ENCODE assay signal across 8 mouse cellular contexts in the genomic region with DNA sequence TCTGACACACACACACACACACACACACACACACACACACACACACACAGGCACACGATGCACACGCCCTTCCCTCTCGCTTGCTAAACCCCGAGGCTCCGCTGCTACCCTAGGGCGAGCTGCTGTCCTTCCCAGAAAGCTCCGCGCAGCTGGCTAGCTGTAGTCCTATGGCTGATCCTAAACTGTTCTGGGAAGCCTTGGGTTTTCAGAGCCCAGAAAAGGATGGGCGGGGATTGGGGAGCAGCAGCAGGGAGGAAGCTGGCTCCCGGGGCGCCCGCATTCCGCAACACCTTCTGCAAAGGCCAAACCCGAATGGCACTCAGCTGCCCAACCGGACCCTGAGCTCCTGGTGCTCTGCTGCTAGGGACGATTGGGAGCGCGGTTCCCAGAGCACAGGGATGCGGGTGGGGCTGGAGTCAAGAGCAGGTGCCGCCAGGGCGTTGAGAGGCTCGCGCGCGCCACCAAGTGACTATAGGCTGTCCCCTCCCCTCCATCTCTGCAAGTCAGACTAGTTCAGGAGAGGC. TPM values are rescaled to one million over a fixed set of nuclear protein-coding genes. Genes with fewer than 3 reads are reported as not detected.
DNase-seq lines count a peak whose midpoint lies in the region; ATAC-seq lines count a peak whose summit lies in the region.

A gene (minus strand): TSS at position 414 of the 524 bp plus-strand sequence.

- H3K4me2 ChIP-seq in embryonic facial prominence, embryonic 11.5 days (ENCODE audit: low read depth, low read length) = peak within 1 kb of the TSS; percentile 97

- peak; percentile 96 for ATAC-seq in embryonic facial prominence, embryonic 11.5 days (replicated peaks; ENCODE audit: insufficient number of reproducible peaks, low FRiP score, low TSS enrichment, low read depth)
- ATAC-seq in monocyte, adult 5-6 weeks (replicated peaks; ENCODE audit: insufficient number of reproducible peaks, low FRiP score, low TSS enrichment, poor library complexity, severe bottlenecking) = no peak

- WGBS in embryonic facial prominence, embryonic 11.5 days = under 1% methylated on average over 25 of the region's 25 CpGs

- H3K4me1 ChIP-seq in embryonic facial prominence, embryonic 11.5 days (ENCODE audit: control insufficient read depth, insufficient read depth, low read length) = no peaks in the 10 kb centered on the region
- H3K4me1 ChIP-seq in megakaryocyte, embryonic 14.5 days = peaks cover 13% of the 10 kb centered on the region

- intact Hi-C loops in left cerebral cortex, postnatal 14 days (cut with DNase I) = loop anchor here (1.0 to 5.0 kb wide), 3 partner anchors 219 to 1362 kb away; no protein-coding TSS in a partner anchor

- H3K4me3 ChIP-seq in embryonic facial prominence, embryonic 11.5 days (ENCODE audit: low read depth, low read length) = peak within 1 kb of the TSS; percentile 56
- H3K4me3 ChIP-seq in megakaryocyte, embryonic 14.5 days (replicated peaks) = peak within 1 kb of the TSS; percentile 79

- peak; percentile 55 to 56 for DNase-seq in adrenal gland, postnatal 4 days (ENCODE audit: low spot score in 2 of 2)
- DNase-seq in embryonic facial prominence, embryonic 11.5 days (ENCODE audit: low spot score) = peak; percentile 89
- peak; percentile 72 to 81 for DNase-seq in heart, adult 18-20 months
- peak; percentile 61 for DNase-seq in kidney, adult 11 months
- peak; percentile 95 to 96 for DNase-seq in left cerebral cortex, postnatal 14 days (ENCODE audit: low spot score in 2 of 2)
- DNase-seq in right cerebral cortex, postnatal 36 days (ENCODE audit: low spot score in 2 of 2) = peak; percentile 92 to 93

- H3K27me3 ChIP-seq in embryonic facial prominence, embryonic 11.5 days (ENCODE audit: control insufficient read depth, insufficient read depth, low read length) = peaks cover 4% of the 10 kb centered on the region; the same call in 1 of the 2 replicates
- peaks cover 32% of the 10 kb centered on the region for H3K27me3 ChIP-seq in megakaryocyte, embryonic 14.5 days (replicated peaks)

- H3K9ac ChIP-seq in embryonic facial prominence, embryonic 11.5 days (replicated peaks; ENCODE audit: low read length) = peak within 1 kb of the TSS; percentile 59

- no peaks in the 10 kb centered on the region for H3K36me3 ChIP-seq in embryonic facial prominence, embryonic 11.5 days (replicated peaks; ENCODE audit: control insufficient read depth, insufficient read depth, low read depth, low read length)
- no peaks in the 10 kb centered on the region for H3K36me3 ChIP-seq in megakaryocyte, embryonic 14.5 days (replicated peaks; ENCODE audit: low read length)

- H3K9me3 ChIP-seq in embryonic facial prominence, embryonic 11.5 days (replicated peaks; ENCODE audit: control insufficient read depth, low read length) = no peaks in the 10 kb centered on the region
- H3K9me3 ChIP-seq in megakaryocyte, embryonic 14.5 days = peaks cover 3% of the 10 kb centered on the region; the same call in 1 of the 2 replicates

- H3K27ac ChIP-seq in embryonic facial prominence, embryonic 11.5 days (replicated peaks; ENCODE audit: low read depth, low read length) = no peak within 1 kb of the TSS

RNA-seq across cellular contexts. Expression of the gene that starts here (rescaled TPM):
- total RNA-seq in adrenal gland, postnatal 4 days (2021) = 1 to 10 TPM; 4.0 to 4.9 TPM
- 2.7 TPM in 2 replicates for polyA plus RNA-seq in embryonic facial prominence, embryonic 11.5 days (2014; fragmentation: Nextera tagmentation; extraction: Ambion mirVana)
- total RNA-seq in heart, adult 18-20 months (2021) = 10 to 100 TPM; 11.0 to 11.3 TPM
- total RNA-seq in left cerebral cortex, postnatal 14 days (2021) = 100 to 1,000 TPM; 103 to 105 TPM
- polyA plus RNA-seq in megakaryocyte, embryonic 14.5 days (2012; ENCODE audit: insufficient read depth, low replicate concordance) = 0.03 TPM in 1 of 2 replicates, not detected in the other
- not detected in 3 replicates for total RNA-seq in monocyte, adult 5-6 weeks (2017)

Comparison
In these comparisons a context has a peak if more than half of its experiments do, and no peak if none do; other contexts are left out.
1. RNA of the gene that starts here (total RNA-seq): 103 to 105 TPM in left cerebral cortex, postnatal 14 days; 11.0 to 11.3 TPM in heart, adult 18-20 months, 4.0 to 4.9 TPM in adrenal gland, postnatal 4 days and not detected in monocyte, adult 5-6 weeks; every median in the first group is over 4 times any median in the second.
2. Peak in every context shown above with its lines, with median percentiles within 50 percentile points of each other: DNase-seq.